Mouse (Mus musculus): ENCODE measurements around the gene 4930505A04Rik.
"Not testable (repeated sequence)": the region's sequence is repeated elsewhere in the genome, so short reads cannot be mapped to it uniquely, and the experiment has no call there.

4930505A04Rik gene

GRCm38 (mm10) chr11:30471751-30472593 is at the start of gene 4930505A04Rik:
4930505A04Rik (minus strand) TSS chr11:30471827.
- peak; percentile 88 to 93 for DNase-seq

GRCm38 (mm10) chr11:30517133-30517532 is 45.5 kb upstream of the 4930505A04Rik start:
- DNase-seq: no peak

- no peak for DNase-seq
These were observed 36.6 kb upstream of the 4930505A04Rik start for GRCm38 (mm10) chr11:30508178-30508577.

- DNase-seq: no peak
These were observed 27.2 kb upstream of the 4930505A04Rik start for GRCm38 (mm10) chr11:30498738-30499355.

- DNase-seq: no peak
These were observed 25.5 kb upstream of the 4930505A04Rik start for GRCm38 (mm10) chr11:30497151-30497550.

GRCm38 (mm10) chr11:30491515-30492260 is 20.1 kb upstream of the 4930505A04Rik start:
- DNase-seq: no peak

GRCm38 (mm10) chr11:30488183-30488582 is 16.6 kb upstream of the 4930505A04Rik start:
- DNase-seq: no peak

GRCm38 (mm10) chr11:30483286-30483685 is 11.7 kb upstream of the 4930505A04Rik start:
- DNase-seq: peak in 1 of 2 experiments; percentile 12

GRCm38 (mm10) chr11:30471187-30471586 is 440 bp downstream of the 4930505A04Rik start:
- no peak for DNase-seq

GRCm38 (mm10) chr11:30454331-30454730 is 17.3 kb downstream of the 4930505A04Rik start:
- no peak for DNase-seq

- no peak for DNase-seq
These were observed 23.5 kb downstream of the 4930505A04Rik start for GRCm38 (mm10) chr11:30448126-30448525.

- DNase-seq: no peak
These were observed 24.1 kb downstream of the 4930505A04Rik start for GRCm38 (mm10) chr11:30447561-30447960.

GRCm38 (mm10) chr11:30444192-30444905 is 27.3 kb downstream of the 4930505A04Rik start:
- DNase-seq: not testable (repeated sequence)

GRCm38 (mm10) chr11:30443746-30444145 is 27.9 kb downstream of the 4930505A04Rik start:
- DNase-seq: no peak

- no peak for DNase-seq
These were observed 38.2 kb downstream of the 4930505A04Rik start for GRCm38 (mm10) chr11:30433256-30433950.

GRCm38 (mm10) chr11:30405581-30405980 is 66.0 kb downstream of the 4930505A04Rik start:
- DNase-seq: peak; percentile 56 to 68

- DNase-seq: peak in 1 of 2 experiments; percentile 4
These were observed 66.9 kb downstream of the 4930505A04Rik start for GRCm38 (mm10) chr11:30404619-30405200.

GRCm38 (mm10) chr11:30394351-30394750 is 77.3 kb downstream of the 4930505A04Rik start:
- DNase-seq: no peak

- DNase-seq: no peak
These were observed 88.6 kb downstream of the 4930505A04Rik start for GRCm38 (mm10) chr11:30383076-30383475.

All from kidney, postnatal 4 days (tissue).